Mouse (Mus musculus) retina, postnatal 7 days (tissue): ENCODE measurements around the gene Lgals4.

Experiments used
- DNase-seq: peaks from one replicate; pipeline ENCODE4 v3.0.0-alpha.2; 2012; ENCODE audit warnings: low read depth, low spot score

Gene Lgals4

DNA sequence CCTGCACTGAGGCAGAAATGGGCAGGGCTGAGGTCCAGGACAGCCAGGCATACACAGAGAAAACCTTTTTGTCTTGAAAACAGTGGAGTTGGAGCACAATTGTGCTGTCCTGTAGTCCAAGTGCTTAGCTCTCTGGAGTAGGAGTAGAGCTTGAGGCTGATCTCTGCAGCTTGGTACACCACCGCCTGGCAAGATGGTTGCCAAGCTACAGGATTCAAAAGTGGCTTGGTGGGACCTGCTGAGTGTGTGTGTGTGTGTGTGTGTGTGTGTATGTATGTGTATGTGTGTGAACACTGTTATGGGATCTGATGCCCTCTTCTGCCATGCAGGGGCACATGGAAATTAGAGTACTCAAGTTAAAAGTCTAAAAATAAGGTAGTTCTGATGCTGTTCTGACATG lies 11.1 kb upstream of the Lgals4 start:
- no peak for DNase-seq

DNA sequence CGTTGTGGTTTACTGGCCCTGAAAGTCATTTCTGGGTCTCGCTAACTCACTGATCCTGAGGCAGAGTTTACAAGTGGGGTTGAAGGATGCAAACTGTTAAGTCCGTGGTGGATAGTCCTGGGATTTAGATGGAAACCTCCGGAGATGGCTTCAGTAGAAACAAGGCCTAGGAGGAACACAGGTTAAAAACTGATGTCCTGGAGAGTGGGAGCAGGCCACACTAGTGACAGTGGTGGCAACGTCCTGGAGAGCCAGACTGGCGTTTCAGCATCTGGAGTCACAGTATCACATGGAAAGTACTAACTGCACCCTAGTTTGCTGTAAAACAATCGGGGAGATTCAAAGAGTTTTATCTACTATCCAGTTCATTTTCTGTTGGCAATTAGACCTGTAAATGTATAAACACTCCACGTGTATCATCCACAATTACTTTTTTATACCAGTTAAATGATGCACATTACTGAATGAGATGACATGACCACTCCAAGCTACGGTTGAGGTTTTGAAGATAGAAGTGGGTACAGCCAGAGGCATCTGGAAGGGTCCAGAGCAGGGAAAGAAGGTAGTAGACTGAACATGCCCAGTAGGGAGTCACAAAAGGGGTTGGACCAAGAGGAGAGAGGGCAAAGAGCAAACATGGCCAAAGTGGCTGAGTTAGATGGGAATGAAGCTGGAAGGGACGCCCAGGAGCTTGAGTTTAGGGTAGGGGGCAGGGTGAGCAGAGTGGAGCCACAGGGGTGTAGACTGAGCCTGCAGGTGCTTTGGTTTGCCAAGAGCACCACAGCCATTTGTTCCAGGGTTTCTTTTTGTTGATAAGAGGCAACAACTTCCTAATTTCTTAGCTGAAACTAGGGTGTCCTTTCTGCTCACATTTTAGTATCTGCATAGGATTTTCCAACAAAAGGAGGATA lies 10.4 kb upstream of the Lgals4 start:
- no peak for DNase-seq

- no peak for DNase-seq
Observed at GRCm38 (mm10) chr7:28823932-28824331, 9.7 kb upstream of the Lgals4 start.

- peak; percentile 85 for DNase-seq
Observed at GRCm38 (mm10) chr7:28824941-28825685, 8.5 kb upstream of the Lgals4 start, which contains the start of gene Ech1. Gene Ech1, plus strand, starts transcription at chr7:28825217.

- DNase-seq, result no peak
Observed at GRCm38 (mm10) chr7:28825686-28826401, 7.8 kb upstream of the Lgals4 start.

GRCm38 (mm10) chr7:28826402-28826772 lies 7.3 kb upstream of the Lgals4 start:
- DNase-seq, result no peak

- no peak for DNase-seq
Observed at GRCm38 (mm10) chr7:28827338-28827737, 6.3 kb upstream of the Lgals4 start.

GRCm38 (mm10) chr7:28829821-28830220 lies 3.8 kb upstream of the Lgals4 start:
- DNase-seq, result no peak

GRCm38 (mm10) chr7:28830981-28831380 lies 2.7 kb upstream of the Lgals4 start:
- DNase-seq, result no peak

DNA sequence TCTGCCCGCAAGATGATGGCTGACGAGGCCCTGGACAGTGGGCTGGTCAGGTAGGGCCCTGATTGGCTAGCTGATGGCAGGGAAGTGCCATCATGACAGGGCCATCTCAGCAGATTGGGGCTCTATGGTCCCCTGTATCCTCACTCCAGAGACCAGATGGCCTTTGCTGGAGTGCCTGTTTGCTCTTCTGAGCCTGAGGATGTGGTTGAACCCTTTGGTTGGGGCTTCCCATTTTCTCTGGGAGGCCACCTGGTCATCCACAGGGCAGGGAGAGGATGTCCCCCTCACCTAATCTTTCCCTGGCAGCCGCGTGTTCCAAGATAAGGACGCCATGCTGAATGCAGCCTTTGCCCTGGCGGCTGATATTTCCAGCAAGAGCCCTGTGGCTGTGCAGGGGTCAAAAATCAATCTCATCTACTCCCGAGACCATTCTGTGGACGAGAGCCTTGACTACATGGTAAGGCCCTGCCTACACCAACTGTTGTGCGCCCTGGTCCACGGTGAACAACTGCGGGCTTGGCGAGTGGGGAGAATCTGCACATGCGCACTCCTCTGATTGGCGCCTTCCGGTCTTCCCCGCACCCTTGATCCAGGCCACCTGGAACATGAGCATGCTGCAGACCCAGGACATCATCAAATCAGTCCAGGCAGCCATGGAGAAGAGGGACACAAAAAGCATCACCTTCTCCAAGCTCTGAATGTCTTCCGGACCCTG lies 2.1 kb upstream of the Lgals4 start:
- no peak for DNase-seq

DNA sequence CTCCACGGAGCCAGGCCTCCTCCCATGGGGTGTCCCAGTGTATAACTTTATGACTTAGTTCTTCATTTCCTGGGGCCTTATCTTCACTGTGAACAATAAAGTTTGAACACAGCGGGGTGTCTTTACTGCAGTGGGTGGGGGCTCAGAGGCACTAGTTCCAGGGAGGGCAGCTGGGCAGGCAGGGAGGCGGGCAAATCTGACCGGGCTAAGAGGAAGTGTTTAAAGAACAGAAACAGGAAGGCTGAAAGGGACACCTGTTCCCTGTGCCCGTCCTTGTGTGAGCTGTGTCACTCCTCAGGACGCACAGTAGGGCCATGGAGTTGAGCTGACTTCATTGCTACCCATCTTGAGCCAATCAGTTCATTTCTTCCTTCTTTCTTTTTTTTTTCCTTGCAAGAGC lies 1.5 kb upstream of the Lgals4 start:
- no peak for DNase-seq

DNA sequence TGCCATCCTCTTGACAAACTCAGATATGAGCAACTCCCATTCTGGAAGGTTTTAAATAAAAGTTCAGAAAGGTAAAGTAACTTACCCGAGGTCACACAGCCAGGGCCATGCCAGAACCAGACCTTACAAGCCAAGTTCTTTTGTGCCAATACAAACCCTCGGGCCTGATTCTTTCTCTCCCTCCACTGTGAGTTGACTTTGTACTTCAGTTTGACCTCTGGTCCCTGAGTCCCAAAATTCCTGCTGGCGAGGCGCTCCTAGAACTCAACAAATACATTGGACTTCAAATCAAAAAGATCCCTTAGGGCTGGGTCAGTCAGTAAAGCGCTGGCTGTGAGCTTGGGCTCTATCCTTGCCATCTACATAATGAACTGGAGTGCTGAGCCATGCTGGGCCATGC lies 3.3 kb downstream of the Lgals4 start:
- no peak for DNase-seq

GRCm38 (mm10) chr7:28838331-28838730 lies 4.7 kb downstream of the Lgals4 start:
- no peak for DNase-seq

DNA sequence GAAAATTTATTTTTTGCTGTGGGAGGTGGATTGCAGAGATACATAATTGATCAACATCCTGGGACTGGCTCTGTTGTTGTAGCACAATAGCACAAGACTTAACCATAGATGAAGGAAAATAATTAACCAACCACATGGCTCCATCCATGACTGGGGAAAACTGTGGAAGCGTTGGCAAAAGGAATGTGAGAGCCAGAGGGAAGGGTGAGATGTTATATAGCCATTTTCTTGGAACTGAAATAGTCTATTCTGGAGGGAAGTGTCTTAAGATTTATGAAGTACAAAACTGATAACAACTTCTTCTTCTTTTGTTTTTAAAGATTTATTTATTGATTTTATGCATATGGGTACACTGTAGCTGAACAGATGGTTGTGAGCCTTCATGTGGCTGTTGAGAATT lies 13.6 kb downstream of the Lgals4 start:
- DNase-seq, result no peak

- no peak for DNase-seq
Observed at GRCm38 (mm10) chr7:28849700-28850236, 16.1 kb downstream of the Lgals4 start.

DNA sequence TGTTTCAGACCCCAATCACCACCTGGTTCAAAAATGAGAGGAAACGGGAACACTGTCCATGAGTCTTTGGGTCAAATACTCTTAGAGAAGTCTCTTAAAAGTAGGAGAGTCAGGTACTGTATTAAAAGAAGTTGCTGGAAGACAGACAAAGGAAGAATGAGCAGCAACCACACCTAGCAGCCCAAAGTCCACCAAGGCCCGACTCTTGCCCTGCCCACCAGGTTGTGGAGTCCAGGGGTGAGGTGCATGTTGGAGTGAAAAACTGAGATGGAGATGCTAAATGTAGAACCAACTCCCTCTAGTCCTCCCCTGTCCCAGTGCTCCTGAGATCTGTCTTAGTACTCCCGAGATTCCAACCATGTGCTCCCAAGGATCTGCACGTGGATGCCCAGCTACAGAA lies 17.0 kb downstream of the Lgals4 start:
- DNase-seq, result no peak

DNA sequence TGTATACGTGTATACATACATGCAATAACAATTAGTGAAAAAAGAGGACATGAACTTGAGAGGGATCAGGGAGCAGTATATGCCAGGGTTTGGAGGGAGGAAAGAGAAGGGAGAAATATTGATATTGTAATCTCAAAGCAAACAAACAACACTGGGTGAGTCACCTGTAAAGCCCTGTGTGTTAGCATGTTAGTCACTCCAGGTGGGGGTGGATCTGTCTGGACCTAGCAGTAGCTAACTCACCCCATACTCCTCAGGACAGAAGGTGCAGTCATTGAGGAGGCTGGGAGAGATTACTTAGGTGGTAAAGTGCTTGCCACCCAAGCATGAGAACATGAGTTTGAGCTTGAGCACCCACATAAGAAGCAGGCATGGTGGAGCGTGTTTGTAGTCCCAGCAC lies 26.3 kb downstream of the Lgals4 start:
- DNase-seq, result no peak

GRCm38 (mm10) chr7:28860898-28861297 lies 27.2 kb downstream of the Lgals4 start:
- DNase-seq, result no peak

DNA sequence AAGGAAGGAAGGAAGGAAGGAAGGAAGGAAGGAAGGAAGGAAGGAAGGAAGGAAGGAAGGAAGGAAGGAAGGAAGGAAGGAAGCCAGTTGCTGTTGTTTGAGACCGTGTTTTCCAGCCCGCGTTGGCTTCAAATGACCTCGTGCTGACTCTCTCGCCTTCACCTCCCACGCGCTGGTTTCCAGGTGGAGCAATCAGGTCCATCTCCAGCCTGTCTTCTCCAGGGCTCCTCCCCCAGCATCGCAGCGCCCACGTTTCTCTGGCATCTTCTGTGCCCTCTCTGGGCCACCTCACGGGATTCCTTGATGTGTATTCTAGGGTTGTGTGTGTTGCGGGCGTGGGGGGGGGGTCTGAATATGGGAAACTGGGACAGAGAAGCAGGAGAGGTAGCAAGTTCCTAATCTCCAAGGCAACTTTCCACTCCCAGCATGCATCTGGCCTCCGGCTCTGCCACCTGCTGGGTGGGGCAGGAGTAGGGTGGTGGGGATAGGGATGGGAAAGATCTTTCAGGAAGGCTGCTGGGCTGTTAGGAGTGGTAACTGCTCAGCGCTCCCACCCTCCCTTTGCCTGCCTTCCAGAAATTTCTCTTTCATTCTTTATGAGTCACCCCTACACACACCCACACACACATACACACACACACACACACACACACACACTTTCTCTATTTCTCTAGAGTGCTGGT lies 29.3 kb downstream of the Lgals4 start:
- no peak for DNase-seq

GRCm38 (mm10) chr7:28863540-28863939 lies 29.9 kb downstream of the Lgals4 start, which contains the start of gene Lgals7:
Gene Lgals7, plus strand, starts transcription at chr7:28863853.
- DNase-seq, result no peak
